Mouse (Mus musculus) 3134 (cell line): Measurements from ENCODE around the gene Ank.

ENCODE experiments used
- DNase-seq: peaks from one replicate; pipeline ENCODE4 v3.0.0-alpha.2; 2011; ENCODE audit warnings: low spot score; ENCODE audit not compliant: insufficient read length; ENCODE audit errors: extremely low read depth

Gene Ank

DNA sequence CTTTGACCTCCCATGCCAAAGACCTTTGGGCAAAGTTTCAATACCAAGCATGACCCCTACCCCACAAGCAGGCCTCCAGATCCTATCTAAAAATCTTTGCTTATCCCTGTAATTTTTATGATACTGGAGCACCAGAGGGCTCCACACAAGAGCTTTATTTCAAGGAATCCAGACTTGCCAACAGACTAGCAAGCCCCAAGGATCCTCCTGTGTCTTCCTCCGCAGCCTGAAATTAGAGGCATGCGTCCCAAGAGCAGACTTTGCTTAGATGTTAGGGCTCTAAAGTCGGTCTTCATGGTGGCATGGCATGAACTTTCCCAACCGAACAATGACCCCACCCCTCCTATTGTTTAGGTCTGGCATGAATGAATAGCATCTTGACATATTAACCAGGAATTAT, 69.2 kb downstream of the Ank start:
- no peak for DNase-seq

DNA sequence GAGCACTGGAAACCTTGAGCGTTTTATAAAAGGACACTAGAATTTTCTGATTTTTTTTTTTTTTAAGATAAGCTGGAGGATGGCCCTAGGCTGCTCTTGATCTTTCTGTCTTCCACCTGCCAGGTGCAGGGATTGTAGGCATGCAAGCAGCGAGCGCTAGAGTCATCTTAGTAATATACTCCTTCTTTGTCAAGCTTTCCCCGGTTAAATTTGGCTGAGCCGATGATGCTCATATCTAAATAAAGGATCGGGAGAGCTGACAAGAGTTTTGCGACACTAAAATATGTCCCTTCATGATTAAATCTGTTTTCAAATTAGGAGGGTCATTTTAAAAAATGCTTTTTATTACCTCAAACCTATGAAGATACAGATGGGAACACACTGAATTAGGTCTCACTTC, 69.7 kb downstream of the Ank start:
- DNase-seq, result no peak

DNA sequence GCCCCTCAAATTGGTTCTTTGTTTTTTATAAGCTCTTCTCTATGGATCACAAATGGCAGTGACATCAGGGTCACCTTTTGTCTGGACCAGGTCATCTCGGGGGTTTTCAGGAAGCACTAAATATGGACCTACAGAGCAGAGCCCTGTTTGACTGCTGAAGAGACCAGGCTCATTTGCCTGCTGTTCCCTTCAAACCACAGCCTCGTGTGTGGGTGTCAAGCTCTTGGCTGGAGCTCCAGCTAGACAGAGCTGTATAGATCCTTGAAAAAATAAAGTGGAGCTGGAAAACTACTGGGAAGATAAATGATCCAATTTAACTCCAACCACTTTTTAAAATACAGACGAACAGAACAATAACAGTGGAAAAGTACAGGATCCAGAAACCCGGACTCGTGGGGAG, 70.3 kb downstream of the Ank start:
- DNase-seq, result no peak

DNA sequence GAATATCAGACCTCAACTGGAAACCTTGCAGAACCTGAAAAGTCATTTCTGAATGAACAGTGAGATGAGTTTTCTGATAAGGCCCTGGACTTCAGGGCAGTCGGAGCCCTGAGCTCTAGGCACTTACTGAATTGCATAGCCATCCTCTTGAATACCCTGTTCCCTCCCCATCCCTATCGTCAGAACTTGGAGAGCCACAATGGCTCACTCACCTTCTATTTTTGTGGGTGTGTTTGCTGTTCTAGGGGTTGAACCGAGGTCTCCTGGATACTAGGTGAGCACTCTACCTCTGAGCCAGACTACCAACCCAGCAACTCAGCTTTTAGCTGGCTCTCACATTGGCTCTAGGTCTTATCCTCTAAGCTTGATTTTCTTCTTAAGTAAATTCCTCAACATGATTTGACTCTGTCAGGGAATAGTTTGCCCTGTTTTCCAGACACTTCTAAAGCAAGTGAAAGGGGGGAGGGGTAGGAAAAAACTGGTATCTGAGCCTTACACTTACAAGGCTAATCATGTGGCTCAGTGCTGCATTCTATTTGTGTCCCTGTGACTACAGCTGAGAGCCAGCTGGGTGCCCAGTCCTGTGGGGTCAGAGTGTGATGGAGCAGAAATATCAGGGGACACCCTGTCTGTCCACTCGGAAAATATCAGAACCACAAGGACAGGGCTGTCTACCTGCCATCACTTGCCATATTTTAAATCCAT, 71.2 kb downstream of the Ank start:
- no peak for DNase-seq

DNA sequence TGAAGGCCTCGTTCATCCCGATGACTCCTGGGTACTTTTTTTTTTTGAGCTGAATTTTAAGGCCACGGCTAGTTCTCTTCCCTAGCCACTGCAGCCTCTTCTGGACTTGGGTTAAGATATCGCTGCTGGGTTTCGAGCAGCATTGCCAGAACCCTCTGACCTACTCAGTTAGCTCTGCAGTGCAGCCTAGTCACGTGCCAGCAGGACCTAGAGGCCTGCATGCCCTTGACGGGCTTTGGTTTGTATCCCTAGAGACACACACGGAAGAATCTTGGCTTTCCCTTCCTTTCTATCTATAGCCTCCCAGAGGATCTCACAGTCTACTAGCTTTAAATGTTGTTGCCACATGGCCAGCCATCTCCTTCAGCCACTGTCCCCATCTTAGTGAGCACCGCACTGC, 73.3 kb downstream of the Ank start:
- no peak for DNase-seq

DNA sequence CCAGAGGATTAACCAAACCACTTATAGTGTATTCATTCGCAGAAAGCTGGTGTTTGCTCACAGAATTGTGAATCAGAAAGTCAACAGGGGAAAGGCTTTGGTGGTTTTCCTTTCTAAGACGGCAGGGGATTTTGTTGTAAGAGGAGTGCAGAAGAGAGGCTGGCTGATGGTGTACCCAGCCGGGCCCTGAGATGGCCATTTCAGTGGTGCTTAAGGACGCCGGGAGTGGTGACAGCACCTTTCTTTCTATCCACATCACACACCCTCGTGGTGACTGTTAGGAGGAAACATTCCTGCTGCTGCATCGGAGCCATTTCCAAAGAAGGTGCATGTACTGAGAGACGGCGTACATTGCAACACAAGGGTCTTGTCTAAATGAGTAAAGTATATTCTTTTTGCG, 78.7 kb downstream of the Ank start:
- DNase-seq, result no peak

DNA sequence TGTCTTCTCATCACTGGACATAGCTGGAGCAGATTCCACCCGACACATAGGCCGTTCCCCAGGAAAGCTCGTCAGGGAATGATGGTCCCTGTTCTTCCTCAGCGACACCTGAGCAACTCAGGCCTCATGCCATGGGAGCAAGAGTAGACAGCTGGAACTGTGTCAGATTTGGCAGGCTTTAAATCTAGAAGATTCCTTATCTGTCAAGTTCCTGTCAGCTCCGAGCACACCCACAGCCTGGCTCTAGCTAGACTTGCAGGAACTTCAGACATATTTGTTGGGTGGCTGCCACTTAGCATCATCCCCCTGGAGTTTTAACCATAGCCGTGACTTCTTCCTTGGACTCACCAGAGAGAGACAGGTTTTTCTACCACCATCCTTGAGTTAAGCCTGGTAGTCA, 81.6 kb downstream of the Ank start:
- DNase-seq, result no peak

DNA sequence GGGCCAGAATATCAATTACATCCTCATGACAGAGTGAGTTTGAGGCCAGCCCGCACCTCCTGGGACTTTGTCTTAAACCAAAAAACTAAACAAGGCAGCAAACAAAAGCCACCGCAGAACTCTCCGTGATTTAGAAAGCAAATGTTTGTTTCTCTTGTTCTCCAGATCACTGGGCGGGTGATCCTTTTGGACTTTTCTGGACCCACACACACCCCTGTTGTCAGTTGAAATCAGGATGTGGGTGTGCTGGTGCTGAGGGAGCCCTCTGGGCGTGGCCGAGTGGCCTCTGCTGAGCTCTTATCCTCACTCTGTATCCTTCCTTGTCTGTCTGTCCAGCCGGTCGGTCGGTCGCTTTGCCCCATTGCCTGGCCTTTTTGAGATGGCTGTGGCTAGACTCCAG, 82.6 kb downstream of the Ank start:
- DNase-seq, result no peak

DNA sequence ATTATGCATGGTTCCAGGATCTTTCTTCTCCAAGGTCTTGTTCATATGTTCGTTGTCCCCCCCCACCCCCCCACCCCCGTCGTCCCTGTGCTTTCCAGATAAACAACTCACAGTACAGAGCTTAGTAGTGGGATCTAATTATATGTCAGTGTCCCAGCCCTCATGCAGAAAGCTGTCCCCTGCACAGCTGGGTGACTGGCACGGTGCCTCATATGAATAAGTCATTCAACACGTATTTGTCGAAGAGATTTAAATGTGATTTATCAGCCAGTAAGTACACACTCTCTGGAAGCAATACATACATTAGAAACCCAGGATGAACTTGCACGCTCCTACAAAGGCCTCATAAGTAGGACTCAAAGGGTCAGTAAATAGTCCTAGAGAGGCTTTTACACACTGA, 83.4 kb downstream of the Ank start:
- DNase-seq, result no peak

DNA sequence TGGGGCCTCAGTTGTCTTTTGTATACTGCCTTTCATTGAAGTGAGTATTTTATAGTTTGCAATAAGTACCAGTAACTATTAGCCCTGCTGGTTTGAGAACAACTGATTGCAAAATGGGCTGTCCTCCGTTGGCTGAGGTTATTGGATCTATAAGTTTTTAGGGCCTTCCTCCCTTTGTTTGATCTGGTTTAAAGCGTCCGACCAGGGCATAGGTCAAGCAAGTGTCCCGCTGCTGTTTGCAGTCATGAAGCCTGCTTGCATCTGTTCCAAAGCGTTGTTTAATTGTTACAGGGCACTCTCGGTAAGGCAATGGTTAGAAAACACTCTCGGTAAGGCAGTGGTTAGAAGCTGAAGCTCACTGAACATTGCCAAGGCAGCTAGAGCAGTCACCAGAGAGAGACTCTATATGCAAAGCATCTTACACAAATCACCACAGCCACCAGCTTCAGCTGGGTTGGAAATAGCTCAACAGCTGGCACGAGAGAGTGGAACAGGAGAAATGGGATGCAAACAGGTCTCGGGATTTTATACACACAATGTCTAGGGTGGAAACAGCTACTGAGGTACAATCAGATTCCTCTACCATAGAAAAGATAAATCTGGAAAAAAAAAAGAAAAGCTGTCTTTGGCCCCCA, 84.0 kb downstream of the Ank start:
- DNase-seq, result no peak

DNA sequence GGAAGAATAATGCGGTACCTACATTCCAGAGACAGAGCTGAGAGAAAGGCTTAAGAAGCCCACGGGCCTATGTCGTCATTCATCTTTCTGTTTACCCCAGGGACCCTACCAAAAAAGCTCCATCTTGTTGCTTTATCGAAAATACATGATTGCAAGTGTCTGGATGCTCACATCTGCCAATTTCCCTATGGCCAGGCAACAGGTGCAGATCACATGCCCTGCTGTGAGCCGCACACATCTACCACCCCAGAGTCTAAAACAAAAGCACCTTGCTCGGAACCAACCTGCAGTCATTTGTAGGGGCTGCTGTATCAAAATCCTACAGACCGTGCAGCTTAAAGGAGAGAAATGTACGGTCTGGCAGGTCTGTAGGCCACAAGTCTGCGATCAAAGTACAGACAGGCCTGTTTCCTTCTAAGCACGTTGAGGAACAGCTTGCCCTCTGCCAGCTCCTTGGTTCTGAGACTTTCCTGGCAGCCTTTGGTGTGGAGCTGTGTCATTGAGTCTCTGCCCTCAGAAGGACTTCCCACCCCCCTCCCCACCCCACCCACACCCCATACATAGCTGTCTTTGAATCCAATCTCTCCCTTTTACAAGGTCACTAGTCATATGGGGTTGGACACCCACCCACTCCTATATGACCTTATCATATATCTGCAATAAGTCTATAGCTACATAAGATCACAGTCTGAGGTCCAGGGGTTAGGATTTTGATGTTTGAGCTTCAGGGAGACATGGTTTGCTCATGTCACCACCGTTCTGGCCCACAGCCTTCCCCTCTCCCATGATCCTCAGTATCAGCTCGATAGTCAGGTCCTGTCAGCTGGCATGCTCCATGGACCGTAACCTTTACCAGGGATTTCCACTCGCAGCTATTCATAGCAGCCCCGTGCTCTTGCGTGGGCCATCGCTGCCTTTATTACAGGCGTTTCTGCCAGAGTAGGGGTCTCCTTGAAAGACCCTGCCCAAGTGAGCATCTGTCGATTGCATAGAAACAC, 84.9 kb downstream of the Ank start:
- DNase-seq, result no peak

DNA sequence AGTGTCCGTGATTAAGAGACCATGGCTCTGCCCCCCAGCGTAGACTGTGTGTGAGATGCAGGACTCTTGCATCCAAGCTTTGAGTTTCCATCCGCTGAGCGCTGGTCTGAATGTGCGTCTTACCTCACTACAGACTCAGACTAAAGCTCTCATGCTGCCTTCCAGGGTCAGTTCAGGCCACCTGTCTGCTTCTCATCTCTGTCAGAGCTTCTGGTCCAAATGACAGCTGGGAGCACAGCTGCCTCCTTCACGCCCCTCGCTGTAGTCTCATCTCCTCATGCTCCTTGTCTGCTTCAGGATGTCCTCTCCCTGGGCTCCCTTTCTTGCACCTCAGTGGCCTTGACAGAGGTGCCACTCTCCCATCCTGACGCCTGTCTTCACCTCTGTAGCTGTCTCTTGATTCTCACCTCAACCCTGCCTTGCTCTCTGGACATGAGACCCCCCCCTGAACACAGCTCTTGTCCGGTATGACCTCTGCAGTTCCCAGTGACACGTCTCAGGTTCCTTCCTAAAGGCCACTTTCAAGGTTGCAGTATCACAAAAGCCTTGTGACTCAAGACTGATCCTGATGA, 85.7 kb downstream of the Ank start:
- no peak for DNase-seq

DNA sequence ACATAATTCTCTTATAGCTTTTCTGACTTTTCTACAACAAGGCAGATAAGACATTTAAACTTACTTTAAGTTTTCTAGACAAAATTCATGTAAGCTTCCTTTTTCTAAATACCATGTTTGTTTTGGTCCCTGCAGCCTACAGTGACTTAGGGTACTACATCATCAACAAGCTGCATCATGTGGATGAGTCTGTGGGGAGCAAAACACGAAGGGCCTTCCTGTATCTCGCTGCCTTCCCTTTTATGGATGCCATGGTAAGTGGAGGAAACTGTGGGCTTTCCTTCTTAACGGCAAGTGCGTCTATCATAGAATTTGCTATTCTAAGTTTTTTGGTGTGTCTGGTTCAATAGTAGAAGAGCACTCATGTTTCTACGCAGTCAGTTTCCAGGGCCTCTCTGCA, 87.1 kb downstream of the Ank start:
- no peak for DNase-seq

DNA sequence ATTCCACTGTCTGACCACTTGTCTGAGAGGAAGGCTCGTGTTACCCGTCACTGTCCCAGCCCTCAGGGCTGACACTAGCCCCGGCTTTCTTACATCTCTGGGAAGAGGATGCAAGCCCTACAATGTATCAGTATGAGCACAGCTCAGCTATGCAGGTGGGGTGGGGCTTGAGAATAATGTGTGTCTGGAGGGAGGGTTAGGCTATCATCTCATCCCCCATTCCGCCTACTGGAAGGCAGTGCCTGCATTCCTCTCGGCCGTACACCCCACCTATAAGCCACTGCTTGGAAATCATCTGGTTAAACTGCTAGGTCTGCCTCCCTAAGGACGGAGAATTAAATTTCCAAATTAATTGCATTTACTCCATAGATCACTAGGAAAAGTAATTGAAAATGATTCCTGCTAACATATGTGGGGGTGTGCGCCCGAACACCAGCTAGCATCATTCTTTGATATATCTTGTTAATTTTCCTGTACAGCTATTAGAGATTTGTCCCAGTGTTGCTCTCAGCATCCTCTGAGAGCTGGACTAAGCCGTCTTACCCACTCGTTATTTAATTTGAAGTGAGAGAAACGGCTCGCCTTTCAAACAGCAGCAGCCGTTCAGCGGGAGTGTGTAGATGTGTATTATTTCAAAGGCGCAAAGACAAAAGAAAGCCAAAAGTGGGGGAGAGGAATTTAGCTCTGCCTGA, 92.1 kb downstream of the Ank start:
- no peak for DNase-seq

DNA sequence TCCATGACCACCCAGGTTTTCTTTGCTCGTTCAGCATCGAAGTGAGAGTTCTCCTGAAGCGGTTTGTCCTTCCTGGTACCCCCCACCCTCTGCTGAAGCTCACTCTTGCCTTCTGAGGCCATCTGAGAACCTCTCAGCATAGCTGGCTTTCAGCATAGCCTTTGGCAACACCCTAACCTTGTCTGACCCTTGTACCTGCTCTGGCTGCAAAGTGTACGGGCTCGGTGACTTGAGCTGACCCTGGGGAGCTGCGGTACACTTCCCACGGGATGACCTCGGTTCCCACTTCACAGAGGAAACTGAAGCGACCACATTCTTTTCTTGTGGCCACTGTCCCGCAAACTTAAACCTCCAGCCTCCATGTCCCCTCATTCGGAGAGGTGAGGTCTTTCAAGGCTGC, 93.8 kb downstream of the Ank start:
- no peak for DNase-seq

DNA sequence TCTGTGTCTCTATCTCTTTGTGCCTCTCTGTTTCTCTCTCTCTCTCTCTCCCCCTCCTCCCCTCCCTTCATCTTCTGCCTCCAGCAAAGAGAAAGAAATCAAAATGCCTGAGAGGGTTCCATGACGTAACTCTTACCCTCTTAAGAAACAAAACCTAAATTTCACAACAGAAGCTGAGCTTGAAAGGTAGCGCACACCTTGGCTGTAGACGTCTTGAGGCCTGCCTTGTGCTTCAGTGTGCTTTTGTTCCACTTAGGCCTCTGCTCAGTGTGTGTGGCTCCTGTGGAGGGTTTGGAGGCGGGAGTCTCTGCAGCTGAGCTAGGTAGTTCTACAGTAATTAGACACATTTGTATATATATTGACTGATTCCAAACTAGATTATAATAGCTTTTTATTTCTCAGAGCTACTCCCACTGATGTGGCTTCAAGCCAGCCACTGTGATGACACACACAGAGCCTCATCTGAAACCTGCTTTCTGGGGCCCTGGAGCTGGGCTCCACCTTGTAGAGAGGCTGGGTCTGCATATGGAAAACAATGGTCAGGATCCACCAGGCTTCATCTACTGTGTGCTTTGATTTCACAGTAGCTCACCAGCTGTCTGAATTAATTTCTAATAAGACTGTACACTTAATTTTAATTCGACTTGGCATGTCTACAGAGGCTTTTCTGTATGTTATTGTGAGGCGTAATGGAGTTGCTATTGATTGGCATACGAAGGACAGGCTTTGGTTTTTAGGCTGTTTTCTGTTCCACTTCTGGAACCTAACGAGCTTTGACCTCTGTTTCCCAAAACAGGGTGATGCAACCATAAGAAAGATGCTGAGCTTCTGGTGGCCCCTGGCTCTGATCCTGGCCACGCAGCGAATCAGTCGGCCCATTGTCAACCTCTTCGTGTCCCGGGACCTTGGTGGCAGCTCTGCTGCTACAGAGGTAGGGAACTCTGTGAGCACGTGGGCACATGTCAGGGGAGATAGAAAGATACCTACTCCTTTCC, 97.9 kb downstream of the Ank start:
- no peak for DNase-seq

DNA sequence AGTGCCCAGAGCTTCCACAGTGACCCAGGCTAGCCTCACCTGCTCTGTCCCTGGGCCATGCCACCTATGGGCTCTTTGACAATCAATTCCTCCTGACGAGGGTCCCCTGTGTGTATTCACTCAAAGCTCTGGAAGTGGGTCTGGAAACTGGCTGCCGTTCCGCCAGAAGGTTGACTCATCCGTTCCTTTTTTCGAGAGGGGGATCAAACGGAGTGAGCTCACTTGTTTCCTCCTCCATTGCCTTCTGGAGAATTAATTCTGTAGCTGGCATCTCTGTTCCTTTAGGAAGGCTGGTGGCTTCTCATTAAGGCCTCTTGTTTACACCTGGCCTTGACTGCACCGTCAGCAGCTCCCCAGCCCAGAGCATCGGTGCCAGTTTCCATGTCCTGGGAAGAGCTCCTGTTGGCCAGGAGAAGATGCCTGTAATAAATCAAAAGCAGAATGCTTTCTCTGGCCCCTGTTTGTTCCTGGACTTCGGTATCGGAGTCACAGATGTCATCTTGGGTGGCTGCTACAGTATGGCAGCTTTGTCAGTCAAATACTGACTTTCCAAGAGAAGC, 99.2 kb downstream of the Ank start:
- no peak for DNase-seq

DNA sequence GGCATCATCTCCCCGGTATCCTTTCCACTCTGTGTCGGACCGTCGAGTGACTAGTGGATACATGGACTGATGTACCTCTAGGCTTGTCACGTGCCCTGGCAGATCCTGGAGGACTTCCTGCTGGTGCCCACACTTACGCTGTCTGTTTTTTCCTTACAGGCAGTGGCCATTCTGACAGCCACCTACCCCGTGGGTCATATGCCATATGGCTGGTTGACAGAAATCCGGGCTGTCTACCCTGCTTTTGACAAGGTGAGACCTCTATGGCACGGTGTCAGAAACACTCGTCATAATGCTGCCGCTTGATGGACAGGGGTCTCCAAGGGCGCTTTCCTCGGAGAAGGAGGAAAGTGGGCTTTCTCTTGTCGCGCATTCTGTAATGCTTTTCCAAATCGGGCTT, 100.9 kb downstream of the Ank start:
- no peak for DNase-seq

DNA sequence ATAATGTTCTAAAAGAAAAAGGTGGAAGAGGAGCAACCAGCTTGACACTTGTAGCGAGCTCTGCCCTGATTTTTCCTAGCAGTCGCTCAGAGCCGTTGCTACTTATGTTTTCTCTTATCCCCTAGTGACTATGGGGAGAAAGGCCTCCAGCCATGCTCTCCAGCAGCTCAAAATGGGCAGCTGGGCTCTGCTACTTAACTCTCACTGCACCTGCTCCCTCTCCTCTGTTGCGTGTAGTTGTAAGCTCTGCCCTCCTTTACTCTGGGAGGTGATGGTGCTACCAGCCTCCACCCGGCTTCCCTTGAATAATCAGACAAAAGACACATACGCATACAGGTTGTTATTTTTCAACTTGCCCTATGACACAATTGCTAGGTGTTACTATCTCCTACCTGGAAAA, 101.9 kb downstream of the Ank start:
- DNase-seq, result no peak
